Mouse (Mus musculus): Measurements from ENCODE around the gene Cdadc1. TPM values are rescaled to one million over a fixed set of nuclear protein-coding genes. Genes with fewer than 3 reads are reported as not detected.

Gene Cdadc1
- total RNA-seq, 1 experiment: 6.7 TPM

- no peaks in the 10 kb centered on the region for H3K36me3 ChIP-seq (ENCODE audit: control insufficient read depth, insufficient read depth, low read length, poor library complexity, severe bottlenecking)
- DNase-seq (ENCODE audit: low read depth, low spot score): no peak
- H3K9ac ChIP-seq (ENCODE audit: insufficient read depth, low read depth, low read length, poor library complexity, severe bottlenecking): no peak overlapping the region
- peaks cover 0 to 6% of the 10 kb centered on the region in 2 experiments; a peak in 2 of 4 replicates for H3K4me1 ChIP-seq (ENCODE audit: control insufficient read depth in 2 of 2, insufficient read depth in 2 of 2, low read length in 2 of 2, poor library complexity in 1 of 2)
- H3K4me3 ChIP-seq (ENCODE audit: insufficient read depth in 1 of 2, low read depth in 1 of 2, low read length in 2 of 2, poor library complexity in 1 of 2, severe bottlenecking in 1 of 2): no peak overlapping the region
- H3K27ac ChIP-seq (ENCODE audit: insufficient read depth, low read depth, low read length, poor library complexity, severe bottlenecking): no peak overlapping the region
- in situ Hi-C loops (cut with MboI; ENCODE audit: low sequenced_read_pairs in 2 of 2, unreplicated experiment in 2 of 2): no loop called here
- TF ChIP-seq HCFC1 (IDR thresholded peaks at IDR 0.05; ENCODE audit: borderline replicate concordance, insufficient read depth, low read length) (no peak), CHD2 (IDR thresholded peaks at IDR 0.05; ENCODE audit: low read depth, low read length) (no peak), ZNF384 (IDR thresholded peaks at IDR 0.05; ENCODE audit: low read depth, low read length) (no peak), MAFK (IDR thresholded peaks at IDR 0.05; ENCODE audit: insufficient read depth, low read depth, low read length) (no peak), ZC3H11A (IDR thresholded peaks at IDR 0.05; ENCODE audit: borderline replicate concordance, low read depth, low read length) (no peak)
- no peaks in the 10 kb centered on the region for H3K9me3 ChIP-seq (ENCODE audit: control insufficient read depth, insufficient read depth, low read depth, low read length)
Observed at GRCm38 (mm10) chr14:59537829-59538432, 59.8 kb downstream of the Cdadc1 start.

DNA sequence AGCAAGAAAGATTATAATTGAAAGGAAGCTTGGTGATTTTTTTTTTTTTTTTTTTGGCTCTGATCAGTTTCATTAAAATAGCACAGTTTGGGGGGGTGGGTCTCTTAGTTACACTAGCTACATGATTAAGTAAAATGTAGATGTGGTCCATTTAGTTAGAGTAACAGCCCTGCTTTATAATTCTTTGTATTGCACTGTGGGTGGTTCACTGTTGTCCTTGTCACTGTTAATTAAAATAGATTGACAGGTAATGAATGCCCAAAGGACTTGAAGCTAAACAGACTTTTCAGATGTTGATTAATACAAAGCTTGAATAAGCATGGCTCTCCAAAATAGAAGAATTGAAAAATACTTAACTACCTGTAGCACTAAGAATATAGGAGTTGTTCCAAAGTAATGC, 63.9 kb downstream of the Cdadc1 start:
- Histone ChIP-seq H3K9me3 (ENCODE audit: control insufficient read depth, insufficient read depth, low read depth, low read length) (no peaks in the 10 kb centered on the region), H3K27ac (ENCODE audit: insufficient read depth, low read depth, low read length, poor library complexity, severe bottlenecking) (no peak overlapping the region), H3K4me1 (ENCODE audit: control insufficient read depth in 2 of 2, insufficient read depth in 2 of 2, low read length in 2 of 2, poor library complexity in 1 of 2) (peaks cover 0 to 6% of the 10 kb centered on the region in 2 experiments; a peak in 2 of 4 replicates), H3K4me3 (ENCODE audit: insufficient read depth in 1 of 2, low read depth in 1 of 2, low read length in 2 of 2, poor library complexity in 1 of 2, severe bottlenecking in 1 of 2) (no peak overlapping the region), H3K9ac (ENCODE audit: insufficient read depth, low read depth, low read length, poor library complexity, severe bottlenecking) (no peak overlapping the region), H3K36me3 (ENCODE audit: control insufficient read depth, insufficient read depth, low read length, poor library complexity, severe bottlenecking) (no peaks in the 10 kb centered on the region)
- TF ChIP-seq ZC3H11A (IDR thresholded peaks at IDR 0.05; ENCODE audit: borderline replicate concordance, low read depth, low read length): no peak
- TF ChIP-seq HCFC1 (IDR thresholded peaks at IDR 0.05; ENCODE audit: borderline replicate concordance, insufficient read depth, low read length): no peak
- TF ChIP-seq ZNF384 (IDR thresholded peaks at IDR 0.05; ENCODE audit: low read depth, low read length): no peak
- no peak for TF ChIP-seq MAFK (IDR thresholded peaks at IDR 0.05; ENCODE audit: insufficient read depth, low read depth, low read length)
- TF ChIP-seq CHD2 (IDR thresholded peaks at IDR 0.05; ENCODE audit: low read depth, low read length): no peak
- in situ Hi-C loops (cut with MboI; ENCODE audit: low sequenced_read_pairs in 2 of 2, unreplicated experiment in 2 of 2): no loop called here
- DNase-seq (ENCODE audit: low read depth, low spot score): no peak

GRCm38 (mm10) chr14:59532986-59533385, 64.8 kb downstream of the Cdadc1 start:
- in situ Hi-C loops (cut with MboI; ENCODE audit: low sequenced_read_pairs in 2 of 2, unreplicated experiment in 2 of 2): no loop called here
- H3K4me1 ChIP-seq (ENCODE audit: control insufficient read depth in 2 of 2, insufficient read depth in 2 of 2, low read length in 2 of 2, poor library complexity in 1 of 2): peaks cover 0 to 6% of the 10 kb centered on the region in 2 experiments; a peak in 2 of 4 replicates
- no peak overlapping the region for H3K4me3 ChIP-seq (ENCODE audit: insufficient read depth in 1 of 2, low read depth in 1 of 2, low read length in 2 of 2, poor library complexity in 1 of 2, severe bottlenecking in 1 of 2)
- H3K27ac ChIP-seq (ENCODE audit: insufficient read depth, low read depth, low read length, poor library complexity, severe bottlenecking): no peak overlapping the region
- H3K9me3 ChIP-seq (ENCODE audit: control insufficient read depth, insufficient read depth, low read depth, low read length): no peaks in the 10 kb centered on the region
- no peaks in the 10 kb centered on the region for H3K36me3 ChIP-seq (ENCODE audit: control insufficient read depth, insufficient read depth, low read length, poor library complexity, severe bottlenecking)
- TF ChIP-seq ZC3H11A (IDR thresholded peaks at IDR 0.05; ENCODE audit: borderline replicate concordance, low read depth, low read length) (no peak), ZNF384 (IDR thresholded peaks at IDR 0.05; ENCODE audit: low read depth, low read length) (no peak), HCFC1 (IDR thresholded peaks at IDR 0.05; ENCODE audit: borderline replicate concordance, insufficient read depth, low read length) (no peak), MAFK (IDR thresholded peaks at IDR 0.05; ENCODE audit: insufficient read depth, low read depth, low read length) (no peak), CHD2 (IDR thresholded peaks at IDR 0.05; ENCODE audit: low read depth, low read length) (no peak)
- H3K9ac ChIP-seq (ENCODE audit: insufficient read depth, low read depth, low read length, poor library complexity, severe bottlenecking): no peak overlapping the region
- DNase-seq (ENCODE audit: low read depth, low spot score): no peak

DNA sequence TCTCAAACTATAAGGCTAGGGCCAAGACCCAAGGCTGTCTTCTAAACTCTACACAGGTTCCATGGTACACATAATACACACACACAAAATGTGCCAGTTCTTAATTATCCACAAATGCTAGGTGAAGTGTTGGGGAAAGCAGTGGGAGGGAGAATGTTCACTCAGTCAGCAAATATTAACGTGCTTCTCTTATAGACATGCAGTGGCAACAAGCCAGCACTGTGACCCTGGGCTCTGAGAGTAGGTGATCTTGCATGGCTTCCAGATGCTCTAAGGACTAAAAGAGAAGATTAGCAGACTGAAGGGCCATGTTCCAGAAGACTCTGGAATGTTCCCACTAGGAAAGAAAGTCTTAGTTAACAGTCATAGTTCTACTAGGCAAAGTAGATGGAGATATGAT, 67.0 kb downstream of the Cdadc1 start:
- H3K36me3 ChIP-seq (ENCODE audit: control insufficient read depth, insufficient read depth, low read length, poor library complexity, severe bottlenecking): peaks cover 2% of the 10 kb centered on the region; the same call in 1 of the 2 replicates
- H3K4me3 ChIP-seq (ENCODE audit: insufficient read depth in 1 of 2, low read depth in 1 of 2, low read length in 2 of 2, poor library complexity in 1 of 2, severe bottlenecking in 1 of 2): no peak overlapping the region
- H3K9me3 ChIP-seq (ENCODE audit: control insufficient read depth, insufficient read depth, low read depth, low read length): no peaks in the 10 kb centered on the region
- in situ Hi-C loops (cut with MboI; ENCODE audit: low sequenced_read_pairs in 2 of 2, unreplicated experiment in 2 of 2): no loop called here
- H3K4me1 ChIP-seq (ENCODE audit: control insufficient read depth in 2 of 2, insufficient read depth in 2 of 2, low read length in 2 of 2, poor library complexity in 1 of 2): peaks cover 0 to 5% of the 10 kb centered on the region in 2 experiments; a peak in 2 of 4 replicates
- DNase-seq (ENCODE audit: low read depth, low spot score): no peak
- TF ChIP-seq ZNF384 (IDR thresholded peaks at IDR 0.05; ENCODE audit: low read depth, low read length): no peak
- no peak for TF ChIP-seq MAFK (IDR thresholded peaks at IDR 0.05; ENCODE audit: insufficient read depth, low read depth, low read length)
- TF ChIP-seq HCFC1 (IDR thresholded peaks at IDR 0.05; ENCODE audit: borderline replicate concordance, insufficient read depth, low read length): no peak
- TF ChIP-seq CHD2 (IDR thresholded peaks at IDR 0.05; ENCODE audit: low read depth, low read length): no peak
- no peak for TF ChIP-seq ZC3H11A (IDR thresholded peaks at IDR 0.05; ENCODE audit: borderline replicate concordance, low read depth, low read length)
- no peak overlapping the region for H3K27ac ChIP-seq (ENCODE audit: insufficient read depth, low read depth, low read length, poor library complexity, severe bottlenecking)
- no peak overlapping the region for H3K9ac ChIP-seq (ENCODE audit: insufficient read depth, low read depth, low read length, poor library complexity, severe bottlenecking)

Data from ES-E14 (cell line).